Mouse (Mus musculus) thymus, adult 18-20 months (tissue): ENCODE results near the gene Gm20604.

Source experiments
- DNase-seq, 2 experiments: peaks; one replicate each; pipeline ENCODE4 v3.0.0; 2022; ENCODE audit warnings: mixed read lengths in 2 of 2

Gene Gm20604

GRCm38 (mm10) chr12:102705216-102705871 is 53.1 kb downstream of the Gm20604 start:
- DNase-seq = peak; percentile 73 to 80

- peak; percentile 42 to 50 for DNase-seq
Observed at GRCm38 (mm10) chr12:102704457-102705198, 53.8 kb downstream of the Gm20604 start, which contains the start of gene Itpk1. TSS of gene Itpk1 (minus strand) at chr12:102704930.

- no peak for DNase-seq
Observed at GRCm38 (mm10) chr12:102703921-102704408, 54.5 kb downstream of the Gm20604 start.

GRCm38 (mm10) chr12:102703441-102703840 is 55.0 kb downstream of the Gm20604 start:
- DNase-seq = no peak

- DNase-seq = no peak
Observed at GRCm38 (mm10) chr12:102703111-102703412, 55.4 kb downstream of the Gm20604 start.

GRCm38 (mm10) chr12:102702356-102703110 is 55.9 kb downstream of the Gm20604 start:
- DNase-seq = peak in 1 of 2 experiments; percentile 64

- no peak for DNase-seq
Observed at GRCm38 (mm10) chr12:102701691-102702207, 56.7 kb downstream of the Gm20604 start.

GRCm38 (mm10) chr12:102700453-102700852 is 58.0 kb downstream of the Gm20604 start:
- no peak for DNase-seq

GRCm38 (mm10) chr12:102699156-102699555 is 59.3 kb downstream of the Gm20604 start:
- no peak for DNase-seq

- no peak for DNase-seq
Observed at GRCm38 (mm10) chr12:102698089-102698684, 60.3 kb downstream of the Gm20604 start.

GRCm38 (mm10) chr12:102697381-102697780 is 61.1 kb downstream of the Gm20604 start:
- DNase-seq = no peak

- no peak for DNase-seq
Observed at GRCm38 (mm10) chr12:102696635-102697354, 61.7 kb downstream of the Gm20604 start.

GRCm38 (mm10) chr12:102695369-102696239 is 62.9 kb downstream of the Gm20604 start:
- peak in 1 of 2 experiments; percentile 55 for DNase-seq

GRCm38 (mm10) chr12:102691761-102692160 is 66.7 kb downstream of the Gm20604 start:
- no peak for DNase-seq
